Mouse (Mus musculus) limb, embryonic 13.5 days (tissue): ENCODE measurements around the gene Snorc. TPM values are rescaled to one million over a fixed set of nuclear protein-coding genes. Genes with fewer than 3 reads are reported as not detected.

ENCODE experiments used
- ATAC-seq: fragments of 200-750 bp; cut with Nextera tagmentation; 2 replicates; pipeline ENCODE4 v1.8.0; 2017; ENCODE audit warnings: low read depth, moderate number of reproducible peaks, moderate TSS enrichment; ENCODE audit not compliant: low FRiP score
- H3K27ac ChIP-seq: fragments of 300-500 bp; sonication (generic); 2 replicates; pipeline ENCODE4 v1.5.1; 2015; ENCODE audit warnings: inconsistent platforms, mild to moderate bottlenecking, moderate library complexity
- H3K27me3 ChIP-seq: fragments of 300-500 bp; sonication (generic); 2 replicates; pipeline ENCODE4 v1.6.1; 2015; ENCODE audit warnings: mild to moderate bottlenecking, inconsistent platforms
- H3K36me3 ChIP-seq: fragments of 300-500 bp; sonication (generic); 2 replicates; pipeline ENCODE4 v1.6.1; 2015; ENCODE audit warnings: inconsistent platforms, mild to moderate bottlenecking, moderate library complexity
- H3K4me1 ChIP-seq: fragments of 300-500 bp; sonication (generic); 2 replicates; pipeline ENCODE4 v1.6.1; 2015; ENCODE audit warnings: inconsistent platforms
- H3K4me2 ChIP-seq: fragments of 300-500 bp; sonication (generic); replicated peaks from 2 replicates; pipeline ENCODE4 v1.6.1; 2015; ENCODE audit warnings: inconsistent platforms, mild to moderate bottlenecking, moderate library complexity
- H3K4me3 ChIP-seq: fragments of 300-500 bp; sonication (generic); 2 replicates; pipeline ENCODE4 v1.5.1; 2015; ENCODE audit warnings: moderate library complexity, mild to moderate bottlenecking, inconsistent platforms
- H3K9ac ChIP-seq: fragments of 300-500 bp; sonication (generic); 2 replicates; pipeline ENCODE4 v1.6.1; 2015; ENCODE audit warnings: mild to moderate bottlenecking, inconsistent platforms
- H3K9me3 ChIP-seq: fragments of 300-500 bp; sonication (generic); 2 replicates; pipeline ENCODE4 v1.6.1; 2016; ENCODE audit warnings: inconsistent platforms
- WGBS: fragments of 180-500 bp; shearing (Covaris S2); methylation state at CpG from one replicate; pipeline ENCODE4 v1.1.7; 2015; 5-methylcytosine and 5-hydroxymethylcytosine counted together
- polyA plus RNA-seq: library from polyadenylated mRNA; unstranded; fragments of >200 nt; fragmentation: Nextera tagmentation; extraction: Ambion mirVana; gene quantifications from 2 replicates; pipeline ENCODE4 v1.2.1, GENCODE M21; 2015

The Snorc gene
- polyA plus RNA-seq, 1 experiment from 2014 or later, result 32.2 TPM

GRCm38 (mm10) chr1:87475076-87475895 lies 5.2 kb downstream of the Snorc start:
- Histone ChIP-seq H3K36me3 (no peaks in the 10 kb centered on the region), H3K4me1 (peaks cover 13% of the 10 kb centered on the region), H3K4me2 (peak overlapping the region; percentile 73), H3K9me3 (no peaks in the 10 kb centered on the region), H3K4me3 (peak overlapping the region; percentile 40), H3K27me3 (peaks cover 45% of the 10 kb centered on the region), H3K9ac (peak overlapping the region; percentile 59), H3K27ac (no peak overlapping the region)
- peak; percentile 20; the same call in 1 of the 2 replicates for ATAC-seq
- 2% methylated on average over 42 of the region's 42 CpGs for WGBS

GRCm38 (mm10) chr1:87482546-87482945 lies 12.5 kb downstream of the Snorc start:
- Histone ChIP-seq H3K27ac (no peak overlapping the region), H3K4me1 (no peaks in the 10 kb centered on the region; the same call in 1 of the 2 replicates), H3K9me3 (no peaks in the 10 kb centered on the region), H3K27me3 (peaks cover 6% of the 10 kb centered on the region; the same call in 1 of the 2 replicates), H3K36me3 (no peaks in the 10 kb centered on the region), H3K4me2 (no peak overlapping the region), H3K9ac (no peak overlapping the region), H3K4me3 (no peak overlapping the region)
- 84% methylated on average over 4 of the region's 4 CpGs for WGBS
- ATAC-seq, result no peak

GRCm38 (mm10) chr1:87486386-87486785 lies 16.3 kb downstream of the Snorc start:
- H3K9ac ChIP-seq, result no peak overlapping the region
- no peaks in the 10 kb centered on the region for H3K36me3 ChIP-seq
- 64% methylated on average over 6 of the region's 6 CpGs for WGBS
- no peaks in the 10 kb centered on the region for H3K9me3 ChIP-seq
- no peaks in the 10 kb centered on the region; the same call in 1 of the 2 replicates for H3K4me1 ChIP-seq
- no peak overlapping the region for H3K27ac ChIP-seq
- H3K4me3 ChIP-seq, result no peak overlapping the region
- no peak for ATAC-seq
- no peak overlapping the region for H3K4me2 ChIP-seq
- H3K27me3 ChIP-seq, result no peaks in the 10 kb centered on the region

GRCm38 (mm10) chr1:87492285-87492684 lies 22.2 kb downstream of the Snorc start:
- WGBS, result 89% methylated on average over 3 of the region's 3 CpGs
- H3K4me1 ChIP-seq, result no peaks in the 10 kb centered on the region
- no peak overlapping the region for H3K9ac ChIP-seq
- H3K4me2 ChIP-seq, result no peak overlapping the region
- no peak overlapping the region for H3K27ac ChIP-seq
- H3K4me3 ChIP-seq, result no peak overlapping the region
- no peaks in the 10 kb centered on the region for H3K36me3 ChIP-seq
- no peak for ATAC-seq
- no peaks in the 10 kb centered on the region for H3K27me3 ChIP-seq
- H3K9me3 ChIP-seq, result no peaks in the 10 kb centered on the region

- no peak overlapping the region for H3K4me3 ChIP-seq
- H3K36me3 ChIP-seq, result no peaks in the 10 kb centered on the region
- no peak for ATAC-seq
- H3K27ac ChIP-seq, result no peak overlapping the region
- WGBS, result 75% methylated on average over 4 of the region's 4 CpGs
- no peak overlapping the region for H3K4me2 ChIP-seq
- H3K4me1 ChIP-seq, result no peaks in the 10 kb centered on the region
- no peaks in the 10 kb centered on the region for H3K27me3 ChIP-seq
- no peaks in the 10 kb centered on the region for H3K9me3 ChIP-seq
- H3K9ac ChIP-seq, result no peak overlapping the region
These were observed 23.5 kb downstream of the Snorc start for GRCm38 (mm10) chr1:87493542-87493941.

GRCm38 (mm10) chr1:87505524-87505923 lies 35.5 kb downstream of the Snorc start:
- ATAC-seq, result no peak
- Histone ChIP-seq H3K9me3 (no peaks in the 10 kb centered on the region), H3K9ac (no peak overlapping the region)

GRCm38 (mm10) chr1:87507857-87508256 lies 37.8 kb downstream of the Snorc start:
- Histone ChIP-seq H3K27ac (no peak overlapping the region), H3K36me3 (no peaks in the 10 kb centered on the region), H3K4me3 (no peak overlapping the region), H3K9me3 (no peaks in the 10 kb centered on the region), H3K9ac (no peak overlapping the region), H3K4me1 (peaks cover 12% of the 10 kb centered on the region), H3K4me2 (no peak overlapping the region), H3K27me3 (peaks cover 81% of the 10 kb centered on the region)
- ATAC-seq, result no peak
- WGBS, result 59% methylated on average over 6 of the region's 6 CpGs

More at GRCm38 (mm10) chr1:87505524-87505923, 35.5 kb downstream of the Snorc start:
- Histone ChIP-seq H3K4me3 (no peak overlapping the region), H3K4me2 (no peak overlapping the region), H3K27ac (no peak overlapping the region), H3K27me3 (peaks cover 60% of the 10 kb centered on the region), H3K36me3 (no peaks in the 10 kb centered on the region), H3K4me1 (peaks cover 10% of the 10 kb centered on the region)
- WGBS, result 94% methylated on average over 4 of the region's 4 CpGs

- WGBS, result 20% methylated on average over 26 of the region's 26 CpGs
- Histone ChIP-seq H3K27ac (no peak overlapping the region), H3K36me3 (no peaks in the 10 kb centered on the region), H3K4me2 (peak overlapping the region; percentile 100), H3K9ac (peak overlapping the region; percentile 72; the same call in 1 of the 2 replicates), H3K4me1 (peaks cover 12% of the 10 kb centered on the region), H3K4me3 (peak overlapping the region; percentile 71), H3K9me3 (no peaks in the 10 kb centered on the region), H3K27me3 (peaks cover 82% of the 10 kb centered on the region)
- no peak for ATAC-seq
These were observed 38.8 kb downstream of the Snorc start for GRCm38 (mm10) chr1:87508591-87509560.

GRCm38 (mm10) chr1:87509561-87510165 lies 39.6 kb downstream of the Snorc start, which contains the start of gene Neu2:
Gene Neu2, plus strand, starts transcription at chr1:87509889.
- peak within 1 kb of the TSS; percentile 72 for H3K9ac ChIP-seq
- H3K4me2 ChIP-seq, result peak within 1 kb of the TSS; percentile 100
- peak; percentile 60 for ATAC-seq
- H3K36me3 ChIP-seq, result no peaks in the 10 kb centered on the region
- peak within 1 kb of the TSS; percentile 71 for H3K4me3 ChIP-seq
- H3K27me3 ChIP-seq, result peaks cover 76% of the 10 kb centered on the region
- 1% methylated on average over 56 of the region's 56 CpGs for WGBS
- no peaks in the 10 kb centered on the region for H3K9me3 ChIP-seq
- no peak within 1 kb of the TSS for H3K27ac ChIP-seq
- peaks cover 12% of the 10 kb centered on the region for H3K4me1 ChIP-seq

- H3K4me1 ChIP-seq, result peaks cover 12% of the 10 kb centered on the region
- peak overlapping the region; percentile 71 for H3K4me3 ChIP-seq
- no peaks in the 10 kb centered on the region for H3K36me3 ChIP-seq
- under 1% methylated on average over 43 of the region's 61 CpGs for WGBS
- no peak overlapping the region for H3K27ac ChIP-seq
- peak; percentile 74 for ATAC-seq
- H3K9ac ChIP-seq, result peak overlapping the region; percentile 72
- H3K9me3 ChIP-seq, result no peaks in the 10 kb centered on the region
- peak overlapping the region; percentile 100 for H3K4me2 ChIP-seq
- peaks cover 70% of the 10 kb centered on the region for H3K27me3 ChIP-seq
These were observed 40.2 kb downstream of the Snorc start for GRCm38 (mm10) chr1:87510166-87510691.

- no peak for ATAC-seq
These were observed 40.8 kb downstream of the Snorc start for GRCm38 (mm10) chr1:87510845-87511244.

More at GRCm38 (mm10) chr1:87510845-87511244, 40.8 kb downstream of the Snorc start:
- no peaks in the 10 kb centered on the region for H3K9me3 ChIP-seq
- WGBS, result 22% methylated on average over 5 of the region's 5 CpGs
- peaks cover 67% of the 10 kb centered on the region for H3K27me3 ChIP-seq
- no peaks in the 10 kb centered on the region for H3K36me3 ChIP-seq
- no peak overlapping the region for H3K9ac ChIP-seq
- peaks cover 12% of the 10 kb centered on the region for H3K4me1 ChIP-seq
- no peak overlapping the region for H3K27ac ChIP-seq
- H3K4me2 ChIP-seq, result peak overlapping the region; percentile 100
- peak overlapping the region; percentile 71 for H3K4me3 ChIP-seq
